Mouse (Mus musculus): ENCODE data around the gene Ogdh. TPM values are rescaled to one million over a fixed set of nuclear protein-coding genes. Genes with fewer than 3 reads are reported as not detected.
A peak's percentile ranks its signal among the peaks of the same experiment; 100 is the strongest.

Ogdh gene
- polyA plus RNA-seq, 1 experiment: 153 TPM

DNA sequence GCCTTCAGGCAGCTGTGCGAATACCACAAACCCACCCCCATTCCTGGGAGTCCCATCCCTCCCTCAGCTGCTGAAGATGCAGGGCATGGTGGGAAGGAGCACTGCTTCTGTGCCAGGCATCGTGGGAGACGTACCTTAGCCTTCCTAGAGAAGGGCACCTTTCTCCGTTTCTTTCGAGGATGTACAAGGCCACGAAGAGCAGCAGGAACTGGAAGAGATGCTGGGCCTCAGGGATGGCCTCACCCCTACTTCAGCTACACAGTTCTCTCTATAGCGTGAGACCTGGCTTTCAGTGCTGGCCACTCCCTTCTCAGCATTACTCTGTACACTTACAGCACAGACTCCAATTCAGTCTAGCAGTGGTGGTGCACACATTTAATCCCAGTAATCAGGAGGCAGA lies 32.0 kb upstream of the Ogdh start:
- DNase-seq: no peak

DNA sequence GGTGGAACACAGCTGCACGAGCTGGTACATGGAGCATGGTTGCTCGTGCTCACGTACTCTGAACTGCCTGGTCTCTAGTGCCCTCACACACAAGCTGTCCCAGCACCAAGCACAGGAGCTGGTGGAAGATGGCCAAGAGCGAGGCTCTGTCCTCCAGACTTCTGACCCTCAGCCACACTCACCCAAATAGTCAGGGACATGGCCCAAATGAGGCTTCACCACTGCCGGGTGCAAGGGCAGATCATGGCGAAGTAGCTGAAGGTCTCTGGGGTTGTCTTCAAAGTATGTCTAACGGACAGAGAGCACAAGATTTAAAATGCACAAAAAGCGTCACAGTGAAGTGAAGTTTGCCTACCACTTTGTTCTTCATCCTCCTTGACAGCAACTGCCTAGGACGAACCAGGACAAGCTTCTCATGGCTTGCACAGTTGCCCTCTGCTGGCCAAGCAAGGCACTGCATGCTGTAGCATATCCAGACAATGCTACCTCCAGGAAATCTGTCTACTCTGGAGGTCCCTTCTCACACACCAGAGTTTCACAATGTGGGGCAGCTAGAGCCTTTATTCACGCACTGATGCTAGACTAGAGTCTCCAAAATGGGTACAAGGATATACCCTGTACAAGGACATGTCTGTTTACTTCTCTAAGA lies 29.9 kb upstream of the Ogdh start:
- H3K27ac ChIP-seq (ENCODE audit: control insufficient read depth, insufficient read depth, low read length): no peak overlapping the region
- H3K27me3 ChIP-seq (ENCODE audit: control insufficient read depth, insufficient read depth, low read length): no peaks in the 10 kb centered on the region
- DNase-seq: peak; percentile 71
- H3K4me1 ChIP-seq (replicated peaks; ENCODE audit: control insufficient read depth, insufficient read depth, low read length): peaks cover 3% of the 10 kb centered on the region
- peak; percentile 79; the same call in 1 of the 2 replicates for TF ChIP-seq CTCF (IDR thresholded peaks at IDR 0.05; ENCODE audit: borderline replicate concordance, control insufficient read depth, extremely low read depth, insufficient read depth, low read length, poor library complexity)
- no peak for TF ChIP-seq POLR2A (IDR thresholded peaks at IDR 0.05; ENCODE audit: control insufficient read depth, extremely low read depth, insufficient read depth, low read length, poor library complexity)
- WGBS: 82% methylated on average over 10 of the region's 10 CpGs
- peaks cover 46% of the 10 kb centered on the region for H3K36me3 ChIP-seq (ENCODE audit: control insufficient read depth, insufficient read depth, low read length)
- H3K4me3 ChIP-seq (ENCODE audit: control insufficient read depth, insufficient read depth, low read length): no peak overlapping the region

More for the DNA sequence above, 32.0 kb upstream of the Ogdh start:
- H3K4me1 ChIP-seq (replicated peaks; ENCODE audit: control insufficient read depth, insufficient read depth, low read length): no peaks in the 10 kb centered on the region
- H3K36me3 ChIP-seq (ENCODE audit: control insufficient read depth, insufficient read depth, low read length): peaks cover 35% of the 10 kb centered on the region
- no peaks in the 10 kb centered on the region for H3K27me3 ChIP-seq (ENCODE audit: control insufficient read depth, insufficient read depth, low read length)
- H3K4me3 ChIP-seq (ENCODE audit: control insufficient read depth, insufficient read depth, low read length): no peak overlapping the region
- 76% methylated on average over 7 of the region's 7 CpGs for WGBS
- TF ChIP-seq POLR2A (IDR thresholded peaks at IDR 0.05; ENCODE audit: control insufficient read depth, extremely low read depth, insufficient read depth, low read length, poor library complexity) (no peak), CTCF (IDR thresholded peaks at IDR 0.05; ENCODE audit: borderline replicate concordance, control insufficient read depth, extremely low read depth, insufficient read depth, low read length, poor library complexity) (no peak)
- H3K27ac ChIP-seq (ENCODE audit: control insufficient read depth, insufficient read depth, low read length): no peak overlapping the region

DNA sequence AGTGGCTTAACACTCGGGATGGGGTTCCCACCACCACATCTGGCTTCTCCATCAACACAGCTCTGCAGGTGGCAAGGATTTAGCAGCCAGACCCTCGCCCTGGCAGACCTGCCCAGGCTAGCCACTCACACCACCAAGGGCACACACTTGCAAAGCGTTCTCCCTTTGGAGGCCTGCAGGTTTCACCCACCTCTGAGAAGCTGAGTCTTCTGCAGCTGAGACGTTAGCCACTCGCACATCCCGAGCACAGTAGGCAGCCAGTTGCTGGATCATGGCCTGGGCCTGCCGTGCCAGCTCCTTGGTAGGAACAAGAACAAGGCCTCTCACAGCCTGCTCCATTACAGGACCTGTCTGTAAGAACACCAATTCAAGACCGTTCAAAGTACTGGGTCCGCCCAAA lies 24.8 kb upstream of the Ogdh start:
- 84% methylated on average over 9 of the region's 9 CpGs for WGBS
- no peak for DNase-seq

DNA sequence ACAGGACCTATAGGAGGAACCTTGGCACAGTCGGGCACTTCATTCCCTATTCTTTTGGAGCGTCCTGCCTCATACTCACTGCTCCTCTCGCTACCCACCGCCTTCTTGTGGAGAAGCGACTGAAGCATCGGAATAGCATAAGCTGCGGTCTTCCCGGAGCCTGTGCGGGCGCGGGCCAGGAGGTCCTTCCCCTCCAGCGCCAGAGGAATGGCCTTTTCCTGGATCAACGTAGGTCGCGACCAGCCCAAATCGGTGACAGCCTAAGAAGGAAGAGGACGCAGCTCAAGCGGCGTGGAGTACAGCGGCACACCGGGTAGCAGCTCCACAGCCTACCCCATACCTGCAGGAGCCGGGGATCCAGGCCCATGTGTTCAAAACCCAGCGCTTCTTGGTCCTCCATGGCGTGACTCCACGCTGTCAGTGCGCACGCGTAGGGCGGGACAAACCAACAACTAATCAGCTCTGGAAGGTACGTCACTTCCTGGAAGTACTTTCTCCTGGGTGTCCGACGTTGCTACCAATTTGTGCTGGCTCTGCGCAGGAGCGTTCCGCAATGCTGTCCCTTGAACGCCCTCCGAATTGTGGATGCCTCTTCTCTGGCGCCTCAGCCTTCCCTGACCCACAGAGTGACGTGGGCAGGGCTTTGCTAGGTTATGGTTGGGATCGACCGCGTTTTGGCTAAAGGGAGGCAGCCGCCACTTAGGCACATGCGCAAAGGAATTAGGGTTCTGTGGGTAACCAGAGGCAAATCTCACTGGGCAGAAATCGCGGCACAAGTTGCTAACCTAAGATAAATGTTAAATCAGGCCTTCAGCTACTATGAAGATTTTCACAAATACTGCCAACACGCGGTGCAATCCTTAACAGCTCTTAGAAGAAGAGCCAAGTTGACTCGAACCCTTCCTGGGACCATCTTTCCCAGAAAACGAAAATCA lies 23.8 kb upstream of the Ogdh start, which contains the start of gene Ddx56:
TSS of gene Ddx56 (minus strand) at position 453 of the 935 bp plus-strand sequence.
- Histone ChIP-seq H3K4me1 (replicated peaks; ENCODE audit: control insufficient read depth, insufficient read depth, low read length) (peaks cover 11% of the 10 kb centered on the region), H3K27me3 (ENCODE audit: control insufficient read depth, insufficient read depth, low read length) (no peaks in the 10 kb centered on the region), H3K36me3 (ENCODE audit: control insufficient read depth, insufficient read depth, low read length) (peaks cover 18% of the 10 kb centered on the region), H3K27ac (ENCODE audit: control insufficient read depth, insufficient read depth, low read length) (peak within 1 kb of the TSS; percentile 64), H3K4me3 (ENCODE audit: control insufficient read depth, insufficient read depth, low read length) (peak within 1 kb of the TSS; percentile 60)
- WGBS: 2% methylated on average over 50 of the region's 50 CpGs
- TF ChIP-seq CTCF (IDR thresholded peaks at IDR 0.05; ENCODE audit: borderline replicate concordance, control insufficient read depth, extremely low read depth, insufficient read depth, low read length, poor library complexity): no peak
- TF ChIP-seq POLR2A (IDR thresholded peaks at IDR 0.05; ENCODE audit: control insufficient read depth, extremely low read depth, insufficient read depth, low read length, poor library complexity): peak; percentile 59; the same call in 1 of the 2 replicates
- peak; percentile 87 for DNase-seq

More for the DNA sequence above, 24.8 kb upstream of the Ogdh start:
- Histone ChIP-seq H3K4me3 (ENCODE audit: control insufficient read depth, insufficient read depth, low read length) (peak overlapping the region; percentile 19; the same call in 1 of the 2 replicates), H3K27me3 (ENCODE audit: control insufficient read depth, insufficient read depth, low read length) (no peaks in the 10 kb centered on the region), H3K27ac (ENCODE audit: control insufficient read depth, insufficient read depth, low read length) (no peak overlapping the region), H3K4me1 (replicated peaks; ENCODE audit: control insufficient read depth, insufficient read depth, low read length) (peaks cover 11% of the 10 kb centered on the region), H3K36me3 (ENCODE audit: control insufficient read depth, insufficient read depth, low read length) (peaks cover 22% of the 10 kb centered on the region)
- TF ChIP-seq CTCF (IDR thresholded peaks at IDR 0.05; ENCODE audit: borderline replicate concordance, control insufficient read depth, extremely low read depth, insufficient read depth, low read length, poor library complexity) (no peak), POLR2A (IDR thresholded peaks at IDR 0.05; ENCODE audit: control insufficient read depth, extremely low read depth, insufficient read depth, low read length, poor library complexity) (no peak)

DNA sequence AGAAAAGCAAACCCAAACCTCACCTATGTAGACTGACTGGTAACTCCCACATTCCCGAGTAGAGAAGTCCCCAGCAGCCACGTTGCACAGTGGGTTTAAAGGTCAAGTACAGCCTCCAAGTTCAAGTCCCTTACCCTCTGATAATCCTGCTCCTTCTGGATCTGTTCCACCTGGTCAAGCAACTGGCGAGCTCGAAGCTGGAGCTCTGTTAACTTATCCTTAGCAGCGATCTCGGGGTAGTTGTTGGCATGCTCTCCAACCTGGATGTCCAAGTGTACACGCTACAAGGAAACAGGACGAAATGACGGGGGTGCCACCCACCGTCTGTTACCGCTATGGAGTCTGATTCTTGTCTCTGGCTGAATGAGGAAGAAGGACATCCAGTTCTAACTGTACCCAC lies 17.8 kb upstream of the Ogdh start:
- DNase-seq: no peak
- Histone ChIP-seq H3K4me3 (ENCODE audit: control insufficient read depth, insufficient read depth, low read length) (peak overlapping the region; percentile 92), H3K36me3 (ENCODE audit: control insufficient read depth, insufficient read depth, low read length) (no peaks in the 10 kb centered on the region), H3K4me1 (replicated peaks; ENCODE audit: control insufficient read depth, insufficient read depth, low read length) (peaks cover 11% of the 10 kb centered on the region), H3K27me3 (ENCODE audit: control insufficient read depth, insufficient read depth, low read length) (no peaks in the 10 kb centered on the region), H3K27ac (ENCODE audit: control insufficient read depth, insufficient read depth, low read length) (no peak overlapping the region)
- WGBS: 30% methylated on average over 11 of the region's 11 CpGs
- no peak for TF ChIP-seq POLR2A (IDR thresholded peaks at IDR 0.05; ENCODE audit: control insufficient read depth, extremely low read depth, insufficient read depth, low read length, poor library complexity)
- TF ChIP-seq CTCF (IDR thresholded peaks at IDR 0.05; ENCODE audit: borderline replicate concordance, control insufficient read depth, extremely low read depth, insufficient read depth, low read length, poor library complexity): no peak

DNA sequence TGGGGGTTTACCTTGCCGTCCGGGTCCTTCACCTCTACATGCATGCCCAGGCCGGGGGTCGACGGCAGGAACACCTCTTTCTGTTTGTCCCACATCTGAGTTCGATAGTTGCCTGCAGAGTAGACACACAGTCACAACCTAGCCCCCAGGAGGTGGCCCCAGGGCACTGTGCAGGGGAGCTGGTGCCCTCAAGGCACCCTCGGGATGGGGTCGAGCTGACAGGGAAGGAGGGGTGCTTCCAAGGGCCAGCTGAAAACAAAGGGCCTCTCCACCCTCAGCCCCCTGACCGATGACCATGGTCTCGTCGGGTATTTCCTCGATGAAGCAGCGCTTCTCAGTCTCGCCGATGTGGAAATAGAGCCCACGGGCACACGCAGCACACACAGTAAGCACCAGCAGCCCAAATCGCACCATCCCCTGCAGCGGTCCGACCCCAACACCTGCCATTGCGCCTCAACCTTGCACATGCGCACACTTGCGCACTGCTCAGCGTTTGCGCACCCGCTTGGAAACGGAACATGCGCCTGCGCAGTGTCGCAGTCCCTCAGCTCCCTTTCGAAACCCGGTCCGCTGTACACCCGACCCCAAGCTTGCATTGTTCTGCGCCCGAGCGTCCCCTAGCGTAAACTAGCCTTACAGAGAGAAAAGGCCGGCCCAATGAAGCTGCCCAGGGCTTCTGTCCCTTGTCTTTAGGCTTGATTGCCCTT lies 16.9 kb upstream of the Ogdh start, which contains the start of gene Tmed4:
TSS of gene Tmed4 (minus strand) at position 484 of the 707 bp plus-strand sequence.
- no peaks in the 10 kb centered on the region for H3K36me3 ChIP-seq (ENCODE audit: control insufficient read depth, insufficient read depth, low read length)
- peak within 1 kb of the TSS; percentile 92 for H3K4me3 ChIP-seq (ENCODE audit: control insufficient read depth, insufficient read depth, low read length)
- WGBS: under 1% methylated on average over 39 of the region's 39 CpGs
- DNase-seq: peak; percentile 98
- peak within 1 kb of the TSS; percentile 33; the same call in 1 of the 2 replicates for H3K27ac ChIP-seq (ENCODE audit: control insufficient read depth, insufficient read depth, low read length)
- peaks cover 11% of the 10 kb centered on the region for H3K4me1 ChIP-seq (replicated peaks; ENCODE audit: control insufficient read depth, insufficient read depth, low read length)
- TF ChIP-seq POLR2A (IDR thresholded peaks at IDR 0.05; ENCODE audit: control insufficient read depth, extremely low read depth, insufficient read depth, low read length, poor library complexity) (peak; percentile 93), CTCF (IDR thresholded peaks at IDR 0.05; ENCODE audit: borderline replicate concordance, control insufficient read depth, extremely low read depth, insufficient read depth, low read length, poor library complexity) (peak; percentile 73; the same call in 1 of the 2 replicates)
- no peaks in the 10 kb centered on the region for H3K27me3 ChIP-seq (ENCODE audit: control insufficient read depth, insufficient read depth, low read length)
